Mouse (Mus musculus) liver, adult 2 months (tissue): ENCODE data around the gene Ncapd2. TPM values are rescaled to one million over a fixed set of nuclear protein-coding genes. Genes with fewer than 3 reads are reported as not detected.

Experiments
- DNase-seq: peaks from one replicate; pipeline ENCODE4 v3.0.0-alpha.2; 2011; ENCODE audit warnings: low read depth, low spot score; ENCODE audit errors: extremely low read depth
- H3K27ac ChIP-seq: fragments of 200-500 bp; replicated peaks from 2 replicates; pipeline ENCODE4 v1.5.1; 2012; ENCODE audit warnings: low read depth, mild to moderate bottlenecking, control low read depth, inconsistent platforms, low read length; ENCODE audit not compliant: insufficient read depth
- H3K27me3 ChIP-seq: fragments of 200-500 bp; 2 replicates; pipeline ENCODE4 v1.6.1; 2012; ENCODE audit warnings: mild to moderate bottlenecking, moderate library complexity, low read length, inconsistent platforms; ENCODE audit not compliant: control insufficient read depth, insufficient read depth
- H3K36me3 ChIP-seq: fragments of 200-500 bp; 2 replicates; pipeline ENCODE4 v1.6.1; 2012; ENCODE audit warnings: low read length, inconsistent platforms; ENCODE audit not compliant: control insufficient read depth, insufficient read depth
- H3K4me1 ChIP-seq: fragments of 200-500 bp; 2 replicates; pipeline ENCODE4 v1.6.1; 2011; ENCODE audit warnings: low read length; ENCODE audit not compliant: control insufficient read depth, insufficient read depth
- H3K4me3 ChIP-seq: fragments of 200-500 bp; 2 replicates; pipeline ENCODE4 v1.5.1; 2011; ENCODE audit warnings: low read depth, mild to moderate bottlenecking, control low read depth, low read length, moderate library complexity; ENCODE audit not compliant: insufficient read depth
- H3K79me2 ChIP-seq: fragments of 200-500 bp; 2 replicates; pipeline ENCODE4 v1.6.1; 2012; ENCODE audit warnings: inconsistent platforms, mild to moderate bottlenecking, low read length, moderate library complexity; ENCODE audit not compliant: control insufficient read depth, insufficient read depth
- H3K9ac ChIP-seq: fragments of 200-500 bp; 2 replicates; pipeline ENCODE4 v1.6.1; 2012; ENCODE audit warnings: low read depth, mild to moderate bottlenecking, control low read depth, inconsistent platforms, low read length
- CTCF ChIP-seq: fragments of 200-500 bp; IDR thresholded peaks from 2 replicates; pipeline ENCODE4 v1.5.1; 2011; ENCODE audit warnings: low read depth, low read length, control low read depth
- POLR2A ChIP-seq: fragments of 200-500 bp; IDR thresholded peaks from 2 replicates; pipeline ENCODE4 v1.6.1; 2011; ENCODE audit warnings: low read length, control low read depth; ENCODE audit not compliant: insufficient read depth; ENCODE audit errors: extremely low read depth
- WGBS: fragments of 180-500 bp; shearing (Covaris S2); methylation state at CpG from one replicate; pipeline ENCODE4 v1.1.7; 2018; 5-methylcytosine and 5-hydroxymethylcytosine counted together
- polyA plus RNA-seq: library from polyadenylated mRNA; depleted of rRNA; stranded (reverse); fragments of >200 nt; gene quantifications from 2 replicates; pipeline ENCODE4 v1.2.3, GENCODE M21; 2012
- total RNA-seq: library from RNA; depleted of rRNA; stranded (reverse); fragments of >200 nt; gene quantifications from 2 replicates; pipeline ENCODE4 v1.2.3, GENCODE M21; 2014

The Ncapd2 gene
- total and polyA plus RNA-seq, 2 experiments: 2.4 to 3.5 TPM

DNA sequence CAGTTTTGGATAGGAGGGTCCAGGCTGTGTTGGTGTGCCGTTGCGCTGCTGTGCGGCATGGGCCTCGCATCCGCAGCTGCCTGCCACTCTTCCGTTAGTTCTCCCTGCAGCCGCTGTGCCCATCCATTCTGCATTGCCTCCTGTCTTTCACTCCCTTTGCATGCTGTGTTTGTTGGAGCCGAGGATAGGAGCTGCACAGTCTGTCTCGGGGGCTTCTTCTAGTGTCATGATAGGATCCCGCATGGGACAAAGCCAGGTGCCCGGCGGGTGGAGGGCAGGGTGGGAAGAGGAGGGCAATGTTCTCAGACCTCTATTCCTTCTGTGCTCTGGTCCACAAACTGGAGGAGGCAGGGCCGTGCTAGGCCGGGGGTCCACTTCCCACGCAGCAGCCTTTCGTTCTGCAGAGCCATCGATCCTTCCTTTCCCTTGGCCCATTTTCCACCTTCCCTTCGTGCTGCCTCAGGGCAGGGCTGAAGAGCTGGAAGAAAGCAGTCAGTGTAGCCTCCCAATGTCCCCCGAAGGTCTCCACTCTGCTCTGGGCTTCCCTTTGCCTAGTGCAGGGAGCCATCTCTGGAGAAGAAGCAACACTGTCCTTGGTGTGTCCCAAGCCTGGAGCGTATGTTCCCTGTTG, 29.7 kb upstream of the Ncapd2 start:
- Histone ChIP-seq H3K4me1 (0 out of 2 replicates have a peak, but pooled peaks cover 3% of the 10 kb centered on the region), H3K27ac (no peak overlapping the region), H3K4me3 (no peak overlapping the region), H3K9ac (no peak overlapping the region), H3K36me3 (peaks cover 27% of the 10 kb centered on the region; the same call in 1 of the 2 replicates), H3K27me3 (no peaks in the 10 kb centered on the region), H3K79me2 (no peaks in the 10 kb centered on the region)
- TF ChIP-seq CTCF: no peak
- no peak for TF ChIP-seq POLR2A
- WGBS: 95% methylated on average over 20 of the region's 20 CpGs
- no peak for DNase-seq

DNA sequence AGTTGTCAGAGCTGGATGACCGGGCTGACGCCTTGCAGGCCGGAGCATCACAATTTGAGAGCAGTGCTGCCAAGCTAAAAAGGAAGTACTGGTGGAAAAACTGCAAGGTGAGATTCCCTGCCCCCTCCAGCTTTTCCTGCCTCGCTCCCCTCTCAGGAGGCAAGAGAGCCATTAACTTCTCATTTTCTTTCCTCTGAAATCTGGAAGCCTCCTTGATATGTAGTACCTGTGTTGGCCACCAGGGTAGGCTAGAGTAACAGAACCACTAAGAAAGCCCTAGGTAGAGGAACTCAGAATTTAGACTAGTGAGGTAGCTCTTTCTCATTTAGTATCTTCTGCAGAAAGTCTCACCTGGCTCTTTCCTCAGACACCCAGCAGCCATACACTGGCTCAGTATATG, 27.5 kb upstream of the Ncapd2 start:
- Histone ChIP-seq H3K27me3 (no peaks in the 10 kb centered on the region), H3K79me2 (no peaks in the 10 kb centered on the region), H3K4me1 (0 out of 2 replicates have a peak, but pooled peaks cover 3% of the 10 kb centered on the region), H3K27ac (no peak overlapping the region), H3K36me3 (peaks cover 10% of the 10 kb centered on the region; the same call in 1 of the 2 replicates), H3K9ac (no peak overlapping the region), H3K4me3 (no peak overlapping the region)
- DNase-seq: peak; percentile 54
- TF ChIP-seq POLR2A: no peak
- TF ChIP-seq CTCF: peak; percentile 57
- WGBS: 94% methylated on average over 4 of the region's 4 CpGs

DNA sequence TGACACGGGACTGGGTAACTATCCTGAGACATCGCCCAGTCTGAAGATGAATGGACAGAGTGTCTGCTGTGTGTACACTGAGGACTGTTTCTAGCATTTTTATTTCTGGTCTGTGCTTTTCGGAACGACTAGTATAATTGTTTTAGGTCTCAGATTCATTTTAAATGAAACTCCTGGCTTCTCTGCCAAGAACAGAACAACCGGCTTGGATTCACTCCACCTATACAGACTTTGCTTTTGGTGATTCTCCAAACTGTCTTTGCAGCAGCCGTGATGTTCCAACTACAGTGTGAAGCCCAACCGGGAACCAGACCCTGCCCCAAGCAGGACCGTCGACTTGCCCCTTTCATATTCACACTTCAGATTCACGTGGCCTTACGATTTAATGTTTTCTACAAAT, 26.4 kb upstream of the Ncapd2 start:
- Histone ChIP-seq H3K9ac (no peak overlapping the region), H3K79me2 (no peaks in the 10 kb centered on the region), H3K4me1 (0 out of 2 replicates have a peak, but pooled peaks cover 3% of the 10 kb centered on the region), H3K4me3 (no peak overlapping the region), H3K27ac (no peak overlapping the region), H3K36me3 (peaks cover 4% of the 10 kb centered on the region; the same call in 1 of the 2 replicates), H3K27me3 (no peaks in the 10 kb centered on the region)
- WGBS: 90% methylated on average over 11 of the region's 11 CpGs
- TF ChIP-seq POLR2A (no peak), CTCF (no peak)
- DNase-seq: no peak

DNA sequence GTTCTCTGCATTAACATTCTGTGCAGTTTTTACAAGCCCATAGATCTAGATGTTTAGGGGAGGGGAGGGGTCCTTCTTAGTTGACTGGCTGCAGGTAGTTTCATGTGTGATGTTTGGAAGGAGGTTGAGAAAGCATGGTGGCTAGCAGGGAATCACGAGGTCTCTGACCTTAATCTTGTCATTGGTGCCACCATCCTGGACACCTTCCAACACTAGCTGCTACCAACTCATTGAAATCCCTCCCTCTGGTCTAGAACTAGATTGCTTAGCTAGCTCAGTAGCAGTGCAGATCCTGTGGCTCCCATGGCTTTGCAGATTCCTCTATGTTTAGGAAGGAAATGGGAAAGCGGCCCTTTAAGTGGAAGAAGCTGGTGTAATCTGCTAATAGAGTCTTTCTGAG, 25.4 kb upstream of the Ncapd2 start:
- H3K36me3 ChIP-seq: no peaks in the 10 kb centered on the region; the same call in 1 of the 2 replicates
- no peak overlapping the region for H3K9ac ChIP-seq
- TF ChIP-seq CTCF (no peak), POLR2A (no peak)
- H3K27ac ChIP-seq: no peak overlapping the region
- WGBS: 54% methylated on average over 2 of the region's 2 CpGs
- DNase-seq: peak; percentile 55
- 0 out of 2 replicates have a peak, but pooled peaks cover 3% of the 10 kb centered on the region for H3K4me1 ChIP-seq
- H3K4me3 ChIP-seq: no peak overlapping the region
- H3K79me2 ChIP-seq: no peaks in the 10 kb centered on the region
- H3K27me3 ChIP-seq: no peaks in the 10 kb centered on the region

DNA sequence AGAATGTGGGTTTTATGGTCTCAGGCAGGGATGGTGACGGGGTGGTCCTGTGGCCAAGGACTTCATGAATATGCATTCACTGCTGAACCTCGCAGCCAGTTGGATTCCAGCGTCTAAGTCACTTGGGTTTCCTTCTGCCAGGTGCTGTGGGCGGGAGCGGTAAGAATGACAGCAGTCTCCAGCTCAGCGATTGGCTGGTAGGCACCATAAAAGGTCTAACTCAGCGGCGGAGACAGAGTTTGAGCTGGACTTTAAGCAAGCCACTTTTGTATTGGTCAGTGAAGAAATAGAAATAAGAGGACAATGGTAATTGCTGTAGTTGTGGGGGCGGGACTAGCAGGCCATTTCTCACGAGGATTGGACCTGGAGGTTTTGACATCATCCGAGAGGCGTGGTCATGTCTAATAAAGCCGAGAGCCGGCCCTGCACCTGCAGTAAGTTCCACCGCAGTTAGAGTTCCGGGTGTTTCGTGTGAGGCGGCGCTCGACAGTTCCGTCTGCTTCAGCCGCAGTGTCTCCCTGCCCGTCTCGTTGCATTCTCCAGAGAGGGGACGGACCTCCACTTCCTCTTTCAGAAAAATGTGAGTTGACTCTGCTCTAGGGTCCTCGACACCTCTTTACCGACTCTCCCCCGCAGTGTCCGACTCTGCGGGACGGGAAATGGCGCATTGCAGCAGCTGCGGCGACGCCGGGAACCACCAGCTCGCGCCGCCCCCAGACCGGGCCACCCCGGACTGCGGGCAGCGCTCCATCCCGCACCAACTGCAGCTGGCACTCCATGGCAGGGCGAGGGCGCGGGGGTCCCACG, 23.9 kb upstream of the Ncapd2 start, which contains the start of gene Vamp1:
Gene Vamp1, plus strand, starts transcription at position 404 of the 807 bp plus-strand sequence.
- Histone ChIP-seq H3K4me1 (0 out of 2 replicates have a peak, but pooled peaks cover 3% of the 10 kb centered on the region), H3K4me3 (peak within 1 kb of the TSS; percentile 72), H3K27me3 (no peaks in the 10 kb centered on the region), H3K79me2 (no peaks in the 10 kb centered on the region), H3K9ac (peak within 1 kb of the TSS; percentile 85), H3K36me3 (no peaks in the 10 kb centered on the region), H3K27ac (peak within 1 kb of the TSS; percentile 63)
- WGBS: under 1% methylated on average over 48 of the region's 48 CpGs
- peak; percentile 98 for DNase-seq
- TF ChIP-seq CTCF (no peak), POLR2A (peak; percentile 99)
